Mouse (Mus musculus) midbrain, embryonic 15.5 days (tissue): ENCODE results near the gene Sf1. TPM values are rescaled to one million over a fixed set of nuclear protein-coding genes. Genes with fewer than 3 reads are reported as not detected.
A peak's percentile ranks its signal among the peaks of the same experiment; 100 is the strongest.

ENCODE experiments used
- ATAC-seq: fragments of 200-750 bp; cut with Nextera tagmentation; replicated peaks from 2 replicates; pipeline ENCODE4 v1.8.0; 2017; ENCODE audit warnings: moderate TSS enrichment
- H3K27ac ChIP-seq: fragments of 300-500 bp; sonication (generic); 2 replicates; pipeline ENCODE4 v1.5.1; 2015; ENCODE audit warnings: mild to moderate bottlenecking, inconsistent platforms
- H3K27me3 ChIP-seq: fragments of 300-500 bp; sonication (generic); replicated peaks from 2 replicates; pipeline ENCODE4 v1.6.1; 2015; ENCODE audit warnings: inconsistent platforms
- H3K36me3 ChIP-seq: fragments of 300-500 bp; sonication (generic); replicated peaks from 2 replicates; pipeline ENCODE4 v1.6.1; 2015; ENCODE audit warnings: inconsistent platforms
- H3K4me1 ChIP-seq: fragments of 300-500 bp; sonication (generic); 2 replicates; pipeline ENCODE4 v1.6.1; 2015; ENCODE audit warnings: inconsistent platforms
- H3K4me2 ChIP-seq: fragments of 300-500 bp; sonication (generic); 2 replicates; pipeline ENCODE4 v1.6.1; 2015; ENCODE audit warnings: inconsistent platforms, mild to moderate bottlenecking, moderate library complexity
- H3K4me3 ChIP-seq: fragments of 300-500 bp; sonication (generic); 2 replicates; pipeline ENCODE4 v1.5.1; 2015; ENCODE audit warnings: mild to moderate bottlenecking, inconsistent platforms
- H3K9ac ChIP-seq: fragments of 300-500 bp; sonication (generic); 2 replicates; pipeline ENCODE4 v1.6.1; 2015; ENCODE audit warnings: mild to moderate bottlenecking, inconsistent platforms
- H3K9me3 ChIP-seq: fragments of 300-500 bp; sonication (generic); 2 replicates; pipeline ENCODE4 v1.6.1; 2016; ENCODE audit warnings: inconsistent platforms
- WGBS: fragments of 180-500 bp; shearing (Covaris S2); methylation state at CpG from one replicate; pipeline ENCODE4 v1.1.7; 2015; ENCODE audit warnings: mixed read lengths; 5-methylcytosine and 5-hydroxymethylcytosine counted together
- polyA plus RNA-seq: library from polyadenylated mRNA; unstranded; fragments of >200 nt; fragmentation: Nextera tagmentation; extraction: Ambion mirVana; gene quantifications from 2 replicates; pipeline ENCODE4 v1.2.1, GENCODE M21; 2015

Gene Sf1
- polyA plus RNA-seq, 1 experiment from 2014 or later = 112 TPM

DNA sequence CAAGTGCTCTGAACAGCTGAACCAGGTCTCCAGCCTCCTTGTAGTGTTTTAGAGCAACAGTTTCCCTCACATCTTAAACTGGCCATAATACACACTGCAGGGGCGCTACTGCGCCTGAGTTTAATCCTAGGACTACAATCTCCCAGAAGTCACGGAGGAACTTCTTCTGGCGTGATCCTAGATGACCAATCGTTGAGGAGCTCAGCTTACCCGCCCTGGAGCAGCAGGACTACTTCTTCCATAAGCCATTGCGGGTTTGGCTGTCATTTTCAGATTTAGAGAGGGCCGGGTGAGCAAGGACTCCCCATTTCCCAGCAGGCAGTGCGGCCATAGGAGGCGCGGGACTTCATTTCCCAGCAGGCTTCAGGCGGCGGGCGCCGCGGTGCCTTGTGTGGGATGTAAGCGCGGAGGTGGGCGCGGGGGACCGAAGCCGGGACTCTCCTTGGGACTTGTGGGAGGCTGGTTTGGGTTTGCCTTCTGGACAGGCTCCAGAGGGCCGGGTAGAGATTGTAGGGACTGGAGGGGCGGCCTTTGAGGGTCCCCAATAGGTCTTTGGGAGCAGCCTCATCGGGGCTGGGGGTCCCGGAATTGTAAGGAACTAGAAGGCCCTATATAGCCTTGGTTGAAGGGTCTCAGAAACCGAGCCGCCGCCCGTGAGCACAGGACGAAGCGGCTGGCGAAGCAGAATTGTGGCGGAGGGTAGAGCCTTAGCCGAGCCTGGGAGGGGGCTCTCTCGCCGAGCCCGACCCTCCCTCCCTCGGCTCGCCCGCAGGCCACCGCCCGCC lies 28.6 kb upstream of the Sf1 start, which contains the start of gene Men1:
TSS of gene Men1 (plus strand) at position 307 of the 785 bp plus-strand sequence.
- peak within 1 kb of the TSS; percentile 72 for H3K4me3 ChIP-seq
- H3K27ac ChIP-seq = peak within 1 kb of the TSS; percentile 83
- peak within 1 kb of the TSS; percentile 91 for H3K4me2 ChIP-seq
- H3K9ac ChIP-seq = peak within 1 kb of the TSS; percentile 76
- peaks cover 29% of the 10 kb centered on the region for H3K36me3 ChIP-seq
- peak; percentile 94 for ATAC-seq
- no peaks in the 10 kb centered on the region for H3K9me3 ChIP-seq
- WGBS = under 1% methylated on average over 42 of the region's 43 CpGs
- peaks cover 32% of the 10 kb centered on the region for H3K4me1 ChIP-seq
- 0 out of 2 replicates have a peak, but pooled peaks cover 2% of the 10 kb centered on the region for H3K27me3 ChIP-seq

DNA sequence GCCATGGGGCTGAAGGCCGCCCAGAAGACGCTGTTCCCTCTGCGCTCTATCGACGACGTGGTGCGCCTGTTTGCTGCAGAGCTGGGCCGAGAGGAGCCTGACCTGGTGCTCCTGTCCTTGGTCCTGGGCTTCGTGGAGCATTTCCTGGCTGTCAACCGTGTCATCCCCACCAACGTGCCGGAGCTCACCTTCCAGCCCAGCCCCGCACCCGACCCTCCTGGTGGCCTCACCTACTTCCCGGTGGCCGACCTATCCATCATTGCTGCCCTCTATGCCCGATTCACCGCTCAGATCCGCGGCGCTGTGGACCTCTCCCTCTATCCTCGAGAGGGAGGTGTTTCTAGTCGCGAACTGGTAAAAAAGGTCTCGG lies 28.0 kb upstream of the Sf1 start:
- no peak for ATAC-seq
- peak overlapping the region; percentile 72 for H3K4me3 ChIP-seq
- H3K9ac ChIP-seq = peak overlapping the region; percentile 76
- H3K36me3 ChIP-seq = peaks cover 33% of the 10 kb centered on the region
- peaks cover 32% of the 10 kb centered on the region for H3K4me1 ChIP-seq
- H3K9me3 ChIP-seq = no peaks in the 10 kb centered on the region
- H3K27ac ChIP-seq = peak overlapping the region; percentile 83
- peak overlapping the region; percentile 91 for H3K4me2 ChIP-seq
- WGBS = under 1% methylated on average over 25 of the region's 25 CpGs
- H3K27me3 ChIP-seq = 0 out of 2 replicates have a peak, but pooled peaks cover 3% of the 10 kb centered on the region

DNA sequence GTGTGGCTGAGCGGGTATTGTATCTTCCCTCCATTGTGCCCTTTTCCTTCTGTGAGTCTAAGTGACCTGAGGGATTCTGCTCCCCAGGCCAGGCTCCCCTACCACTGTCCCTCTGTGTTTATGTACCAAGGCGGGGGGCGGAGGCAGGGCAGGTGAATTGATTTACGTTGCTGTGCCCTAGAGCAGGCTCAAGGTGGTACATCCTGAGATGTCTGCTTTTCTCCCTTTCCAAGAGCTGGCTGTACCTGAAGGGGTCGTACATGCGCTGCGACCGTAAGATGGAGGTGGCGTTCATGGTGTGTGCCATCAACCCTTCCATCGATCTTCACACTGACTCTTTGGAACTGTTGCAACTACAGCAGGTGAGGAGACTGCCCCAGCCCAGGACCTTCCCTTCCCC lies 26.6 kb upstream of the Sf1 start:
- Histone ChIP-seq H3K9ac (peak overlapping the region; percentile 76), H3K27me3 (0 out of 2 replicates have a peak, but pooled peaks cover 3% of the 10 kb centered on the region), H3K4me3 (peak overlapping the region; percentile 72), H3K4me2 (peak overlapping the region; percentile 91), H3K36me3 (peaks cover 33% of the 10 kb centered on the region), H3K4me1 (peaks cover 37% of the 10 kb centered on the region), H3K9me3 (no peaks in the 10 kb centered on the region), H3K27ac (no peak overlapping the region)
- ATAC-seq = no peak
- 97% methylated on average over 10 of the region's 10 CpGs for WGBS

DNA sequence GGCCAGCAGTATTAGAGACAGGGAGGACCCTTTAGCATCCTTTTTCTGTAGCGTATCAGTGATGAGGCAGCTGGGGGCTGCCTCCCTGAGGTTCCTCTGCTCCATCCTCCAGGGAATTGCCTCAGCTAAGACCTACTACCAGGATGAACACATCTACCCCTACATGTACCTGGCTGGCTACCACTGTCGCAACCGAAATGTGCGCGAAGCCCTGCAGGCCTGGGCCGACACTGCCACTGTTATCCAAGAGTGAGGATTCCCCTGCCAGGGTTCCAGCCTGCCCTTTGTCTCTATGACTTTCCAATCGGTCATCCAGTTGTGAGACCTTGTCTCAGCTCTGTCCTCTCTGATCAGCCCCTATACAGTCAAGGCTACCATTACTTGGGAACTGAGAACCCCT lies 25.3 kb upstream of the Sf1 start:
- Histone ChIP-seq H3K27ac (no peak overlapping the region), H3K9me3 (no peaks in the 10 kb centered on the region), H3K4me1 (peaks cover 36% of the 10 kb centered on the region), H3K27me3 (0 out of 2 replicates have a peak, but pooled peaks cover 3% of the 10 kb centered on the region), H3K9ac (no peak overlapping the region), H3K4me3 (no peak overlapping the region), H3K36me3 (peaks cover 33% of the 10 kb centered on the region), H3K4me2 (no peak overlapping the region)
- WGBS = 94% methylated on average over 7 of the region's 7 CpGs
- ATAC-seq = no peak

DNA sequence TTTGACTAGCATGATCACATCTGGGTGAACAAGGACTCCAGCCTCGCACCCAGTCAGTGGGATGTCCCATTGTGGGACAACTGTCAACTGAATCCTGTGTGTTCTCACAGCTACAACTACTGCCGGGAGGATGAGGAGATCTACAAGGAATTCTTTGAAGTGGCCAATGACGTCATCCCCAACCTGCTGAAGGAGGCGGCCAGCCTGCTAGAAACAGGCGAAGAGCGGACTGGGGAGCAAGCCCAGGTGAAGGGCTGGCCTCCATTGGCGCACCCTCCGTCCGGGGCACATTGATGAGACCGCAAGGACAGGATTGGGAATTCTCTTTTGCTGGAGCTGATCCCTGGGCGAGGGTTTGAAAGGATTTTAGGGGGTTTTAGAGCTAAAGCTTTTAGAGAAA lies 24.8 kb upstream of the Sf1 start:
- no peak overlapping the region for H3K27ac ChIP-seq
- peaks cover 36% of the 10 kb centered on the region for H3K4me1 ChIP-seq
- H3K36me3 ChIP-seq = peaks cover 33% of the 10 kb centered on the region
- no peak for ATAC-seq
- no peaks in the 10 kb centered on the region for H3K9me3 ChIP-seq
- H3K27me3 ChIP-seq = 0 out of 2 replicates have a peak, but pooled peaks cover 3% of the 10 kb centered on the region
- no peak overlapping the region for H3K4me3 ChIP-seq
- no peak overlapping the region for H3K9ac ChIP-seq
- WGBS = 93% methylated on average over 11 of the region's 11 CpGs
- no peak overlapping the region for H3K4me2 ChIP-seq

DNA sequence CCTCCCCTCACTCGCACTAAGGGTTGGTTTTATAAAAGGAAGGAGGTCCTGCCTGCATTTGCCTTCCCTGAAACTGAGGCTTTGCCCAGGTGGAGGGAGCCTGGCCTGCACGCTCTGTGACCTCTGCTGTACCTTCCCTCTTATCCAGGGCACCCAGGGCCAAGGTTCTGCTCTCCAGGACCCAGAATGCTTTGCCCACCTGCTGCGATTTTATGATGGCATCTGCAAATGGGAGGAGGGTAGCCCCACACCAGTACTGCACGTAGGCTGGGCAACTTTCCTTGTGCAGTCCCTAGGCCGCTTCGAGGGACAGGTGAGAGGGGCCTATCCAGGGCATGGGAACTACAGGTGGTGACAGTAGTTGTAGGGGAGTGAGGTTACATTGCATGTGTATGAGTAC lies 24.3 kb upstream of the Sf1 start:
- no peak for ATAC-seq
- Histone ChIP-seq H3K36me3 (peaks cover 38% of the 10 kb centered on the region), H3K4me2 (no peak overlapping the region), H3K4me1 (peaks cover 33% of the 10 kb centered on the region), H3K27ac (no peak overlapping the region), H3K9ac (no peak overlapping the region), H3K9me3 (no peaks in the 10 kb centered on the region), H3K27me3 (0 out of 2 replicates have a peak, but pooled peaks cover 3% of the 10 kb centered on the region), H3K4me3 (no peak overlapping the region)
- WGBS = 93% methylated on average over 6 of the region's 6 CpGs

DNA sequence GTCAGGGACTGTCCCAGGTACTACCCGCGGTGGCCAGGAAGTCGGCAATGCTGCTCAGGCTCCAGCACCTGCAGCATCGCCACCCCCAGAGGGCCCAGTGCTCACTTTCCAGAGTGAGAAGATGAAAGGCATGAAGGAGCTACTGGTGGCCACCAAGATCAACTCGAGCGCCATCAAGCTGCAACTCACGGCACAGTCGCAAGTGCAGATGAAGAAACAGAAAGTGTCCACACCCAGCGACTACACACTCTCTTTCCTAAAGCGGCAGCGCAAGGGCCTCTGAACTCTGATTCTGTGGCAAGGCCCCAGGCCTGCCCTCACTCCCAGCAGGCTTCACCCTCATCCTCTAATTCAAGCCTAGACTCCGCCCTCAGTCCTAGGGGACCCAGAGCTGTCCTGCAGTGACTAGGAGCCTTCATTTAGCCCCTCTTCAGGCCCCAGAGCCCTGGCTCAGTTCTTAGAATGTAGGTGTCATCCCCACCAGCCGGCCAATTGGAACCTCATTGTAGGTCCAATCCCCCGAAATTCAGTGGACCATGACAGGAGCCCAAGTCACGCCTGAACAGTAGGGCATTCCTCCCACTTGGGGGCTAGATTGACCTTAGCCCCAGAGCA lies 23.5 kb upstream of the Sf1 start:
- Histone ChIP-seq H3K36me3 (peaks cover 44% of the 10 kb centered on the region), H3K27me3 (0 out of 2 replicates have a peak, but pooled peaks cover 3% of the 10 kb centered on the region), H3K4me1 (peaks cover 29% of the 10 kb centered on the region), H3K4me3 (no peak overlapping the region), H3K9me3 (no peaks in the 10 kb centered on the region), H3K27ac (no peak overlapping the region), H3K9ac (no peak overlapping the region), H3K4me2 (no peak overlapping the region; the same call in 1 of the 2 replicates)
- no peak for ATAC-seq
- WGBS = 58% methylated on average over 15 of the region's 15 CpGs

DNA sequence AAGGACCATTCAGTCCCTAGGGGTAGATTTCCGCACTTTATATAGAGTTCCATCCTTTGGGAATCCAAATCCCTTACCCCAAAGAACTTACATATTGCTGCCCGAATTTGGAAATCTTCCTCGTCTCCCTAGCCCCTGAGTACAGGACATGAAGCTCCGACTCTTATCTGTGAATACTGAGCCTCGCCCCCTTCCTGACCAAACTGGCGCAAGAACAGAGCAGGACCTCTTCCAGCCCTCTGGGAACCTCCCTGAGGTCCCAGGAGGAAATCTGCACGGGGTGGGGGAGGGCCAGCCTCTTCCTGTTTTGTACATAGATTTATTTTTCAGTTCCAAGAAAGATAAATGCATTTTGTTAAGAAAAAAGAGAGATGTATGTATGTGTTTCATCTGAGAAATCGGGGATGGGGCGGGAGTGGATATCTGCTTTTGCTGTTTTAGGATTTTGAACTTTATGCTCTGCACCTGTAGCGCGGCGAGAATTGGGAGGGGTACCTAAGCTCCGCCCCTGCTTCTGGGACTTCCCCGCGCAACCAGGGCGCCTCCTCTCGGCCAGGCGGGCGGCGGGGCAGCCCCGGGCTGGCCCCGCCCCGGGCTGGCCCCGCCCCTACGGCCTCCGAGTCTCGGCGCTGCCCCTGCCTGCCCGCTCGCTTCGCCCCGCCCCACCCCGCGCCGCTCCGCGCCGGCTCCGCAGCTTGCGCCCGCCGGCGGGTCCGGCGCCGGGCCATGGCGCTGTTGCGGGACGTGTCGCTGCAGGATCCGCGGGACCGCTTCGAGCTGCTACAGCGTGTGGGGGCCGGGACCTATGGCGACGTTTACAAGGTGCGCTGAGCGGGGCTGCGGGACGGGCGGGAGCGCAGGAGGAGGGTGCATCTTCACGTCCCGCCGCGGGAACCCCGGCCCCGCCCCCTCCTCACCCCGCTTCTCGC lies 22.7 kb upstream of the Sf1 start, which contains the start of gene Map4k2:
TSS of gene Map4k2 (plus strand) at position 612 of the 929 bp plus-strand sequence.
- peak within 1 kb of the TSS; percentile 56 for H3K9ac ChIP-seq
- WGBS = 7% methylated on average over 70 of the region's 72 CpGs
- peak; percentile 32 for ATAC-seq
- peaks cover 27% of the 10 kb centered on the region for H3K4me1 ChIP-seq
- no peaks in the 10 kb centered on the region for H3K9me3 ChIP-seq
- peak within 1 kb of the TSS; percentile 91 for H3K4me2 ChIP-seq
- 0 out of 2 replicates have a peak, but pooled peaks cover 3% of the 10 kb centered on the region for H3K27me3 ChIP-seq
- H3K27ac ChIP-seq = peak within 1 kb of the TSS; percentile 1; the same call in 1 of the 2 replicates
- peak within 1 kb of the TSS; percentile 47 for H3K4me3 ChIP-seq
- peaks cover 48% of the 10 kb centered on the region for H3K36me3 ChIP-seq

DNA sequence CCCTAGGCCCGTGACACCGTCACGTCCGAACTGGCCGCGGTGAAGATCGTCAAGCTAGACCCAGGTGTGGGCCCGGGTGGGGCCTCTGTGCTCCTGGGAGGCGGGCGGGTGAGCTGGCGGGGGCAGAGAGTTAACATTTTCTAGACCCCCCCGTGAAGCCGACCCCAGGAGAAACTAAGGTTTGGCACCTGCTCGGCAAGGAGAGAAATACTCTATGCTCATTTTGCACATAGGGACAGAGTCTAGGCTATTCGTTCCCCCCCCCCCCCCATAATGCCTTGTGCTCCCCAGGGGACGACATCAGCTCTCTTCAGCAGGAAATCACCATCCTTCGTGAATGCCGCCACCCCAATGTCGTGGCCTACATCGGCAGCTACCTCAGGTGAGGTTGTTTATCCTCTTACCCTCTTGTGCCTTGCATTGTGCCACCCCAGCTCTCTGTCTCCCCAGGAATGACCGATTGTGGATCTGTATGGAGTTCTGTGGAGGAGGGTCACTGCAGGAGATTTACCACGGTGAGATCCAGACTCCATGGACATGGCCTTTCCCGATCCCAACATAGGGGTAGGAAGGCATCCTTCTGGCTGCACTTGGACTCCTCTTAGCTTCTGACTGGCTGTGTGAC lies 21.9 kb upstream of the Sf1 start:
- H3K4me2 ChIP-seq = peak overlapping the region; percentile 91
- H3K9ac ChIP-seq = peak overlapping the region; percentile 56
- H3K4me1 ChIP-seq = peaks cover 19% of the 10 kb centered on the region
- ATAC-seq = no peak
- H3K36me3 ChIP-seq = peaks cover 52% of the 10 kb centered on the region
- 0 out of 2 replicates have a peak, but pooled peaks cover 3% of the 10 kb centered on the region for H3K27me3 ChIP-seq
- WGBS = 10% methylated on average over 23 of the region's 23 CpGs
- H3K27ac ChIP-seq = peak overlapping the region; percentile 1; the same call in 1 of the 2 replicates
- peak overlapping the region; percentile 47 for H3K4me3 ChIP-seq
- H3K9me3 ChIP-seq = no peaks in the 10 kb centered on the region

DNA sequence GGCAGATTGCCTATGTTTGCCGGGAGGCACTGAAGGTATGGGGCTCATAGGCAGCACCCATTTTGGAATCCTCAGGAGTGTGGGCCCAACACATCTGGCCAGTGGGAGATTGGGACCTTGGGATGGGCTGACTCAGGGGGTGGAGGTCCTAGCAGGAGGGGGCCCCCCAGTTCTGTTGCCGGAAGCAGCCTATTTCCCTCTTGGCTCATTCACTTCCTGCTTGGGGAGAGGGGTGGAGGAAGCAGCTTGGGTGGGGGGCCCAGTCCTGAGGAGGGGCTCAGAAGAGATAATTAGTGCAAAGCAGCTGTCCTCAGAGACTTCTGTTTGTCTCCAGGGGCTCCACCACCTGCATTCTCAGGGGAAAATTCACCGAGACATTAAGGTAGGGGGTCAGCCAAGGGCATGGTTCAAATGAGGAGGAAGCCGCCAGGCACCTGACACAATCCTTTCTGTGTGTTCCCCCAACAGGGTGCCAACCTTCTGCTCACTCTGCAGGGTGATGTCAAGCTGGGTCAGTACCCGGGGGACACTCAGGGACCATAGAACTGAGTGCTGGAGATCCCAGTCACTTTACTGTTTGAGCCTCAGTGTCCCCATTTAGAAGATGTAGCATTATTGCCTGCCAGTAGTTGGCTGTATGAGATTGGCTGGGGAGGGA lies 21.1 kb upstream of the Sf1 start:
- 77% methylated on average over 5 of the region's 5 CpGs for WGBS
- H3K4me1 ChIP-seq = peaks cover 10% of the 10 kb centered on the region
- H3K27ac ChIP-seq = no peak overlapping the region
- H3K9ac ChIP-seq = no peak overlapping the region
- peak overlapping the region; percentile 91; the same call in 1 of the 2 replicates for H3K4me2 ChIP-seq
- 0 out of 2 replicates have a peak overlapping the region, but pooled peaks have one; percentile 47 for H3K4me3 ChIP-seq
- H3K36me3 ChIP-seq = peaks cover 55% of the 10 kb centered on the region
- H3K9me3 ChIP-seq = no peaks in the 10 kb centered on the region
- no peak for ATAC-seq
- 0 out of 2 replicates have a peak, but pooled peaks cover 3% of the 10 kb centered on the region for H3K27me3 ChIP-seq
